23 mouse cellular contexts compared by ENCODE assay signal in the genomic region with DNA sequence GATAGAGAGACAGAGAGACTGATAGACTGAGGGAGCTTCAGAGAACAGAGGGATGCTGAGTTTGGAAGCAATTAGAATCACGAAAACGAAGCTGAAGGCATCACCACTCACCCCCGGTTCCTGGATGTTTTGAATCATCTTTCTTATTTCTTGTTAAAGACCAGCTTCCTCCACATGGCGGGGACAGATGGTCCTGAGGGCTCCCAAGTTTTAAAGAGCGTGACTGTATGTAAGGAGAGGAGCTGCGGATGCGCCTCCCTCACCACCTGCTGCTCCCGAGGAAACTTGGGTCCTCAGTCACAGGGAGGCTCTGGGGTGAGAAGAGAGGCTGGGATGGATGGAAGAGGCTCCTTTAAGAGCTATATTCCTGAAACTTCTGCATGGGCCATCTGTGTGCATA. TPM values are rescaled to one million over a fixed set of nuclear protein-coding genes. Genes with fewer than 3 reads are reported as not detected.
DNase-seq lines count a peak whose midpoint lies in the region; TF ChIP-seq lines count a peak whose summit lies in the region.
"Had no signal": no experiment of that assay in that cellular context is flagged by ENCODE, and none has a peak within 500 bp of the region (broad histone marks: within the 10 kb centered on the region; RNA-seq: fewer than 3 reads in every experiment).

No protein-coding gene starts in this region.

- no peak for TF ChIP-seq POLR2A in cerebellum, adult 2 months (IDR thresholded peaks at IDR 0.05; ENCODE audit: borderline replicate concordance, insufficient read depth, low read length)

- H3K27ac ChIP-seq in left cerebral cortex, adult 2 months = peak overlapping the region; percentile 48
- H3K27ac ChIP-seq in layer of hippocampus, adult 2 months = peak overlapping the region; percentile 85
- no peak overlapping the region for H3K27ac ChIP-seq in cerebellum, adult 2 months (ENCODE audit: insufficient read depth, low read length)
- H3K27ac ChIP-seq: forebrain, embryonic 12.5 days; hindbrain, embryonic 13.5 days; intestine, embryonic 15.5 days; liver, embryonic 15.5 days; midbrain, embryonic 15.5 days had no signal

- no peaks in the 10 kb centered on the region for H3K4me1 ChIP-seq in cerebellum, adult 2 months (ENCODE audit: control insufficient read depth, insufficient read depth, low read length)
- H3K4me1 ChIP-seq: forebrain, embryonic 12.5 days; hindbrain, embryonic 13.5 days; intestine, embryonic 15.5 days; liver, embryonic 15.5 days; megakaryocyte, embryonic 14.5 days; midbrain, embryonic 15.5 days had no signal

- TF ChIP-seq CTCF in left cerebral cortex, adult 2 months (IDR thresholded peaks at IDR 0.05) = no peak
- TF ChIP-seq CTCF in layer of hippocampus, adult 2 months (conservative IDR thresholded peaks at IDR 0.05) = no peak
- no peak for TF ChIP-seq CTCF in cerebellum, adult 2 months (IDR thresholded peaks at IDR 0.05; ENCODE audit: borderline replicate concordance, insufficient read depth, low read depth, low read length)

- intact Hi-C loops in left cerebral cortex, adult 2 months (cut with DNase I) = no loop called here
- intact Hi-C loops in left cerebral cortex, postnatal 4 days (cut with DNase I) = no loop called here
- intact Hi-C loops in left cerebral cortex, postnatal 36 days (cut with DNase I) = no loop called here

- WGBS in cerebellum, adult 2 months = 62% methylated on average over 8 of the region's 8 CpGs

- H3K4me3 ChIP-seq in left cerebral cortex, adult 2 months = no peak overlapping the region
- H3K4me3 ChIP-seq in layer of hippocampus, adult 2 months = no peak overlapping the region
- H3K4me3 ChIP-seq in cerebellum, adult 2 months (replicated peaks; ENCODE audit: insufficient read depth, low read depth, low read length) = no peak overlapping the region
- H3K4me3 ChIP-seq: forebrain, embryonic 12.5 days; hindbrain, embryonic 13.5 days; intestine, embryonic 15.5 days; liver, embryonic 15.5 days; megakaryocyte, embryonic 14.5 days; midbrain, embryonic 15.5 days had no signal

- peak; percentile 58 to 69 for DNase-seq in left cerebral cortex, adult 2 months (ENCODE audit: extremely low spot score in 1 of 2, low spot score in 2 of 2)
- no peak for DNase-seq in left cerebral cortex, postnatal 4 days
- DNase-seq in layer of hippocampus, adult 2 months (ENCODE audit: low spot score in 2 of 2) = peak; percentile 75 to 89
- peak; percentile 77 to 78 for DNase-seq in left cerebral cortex, postnatal 36 days (ENCODE audit: low spot score in 2 of 2)
- DNase-seq in cerebellum, adult 2 months = no peak
- no peak for DNase-seq in lung, postnatal 4 days
- no peak for DNase-seq in cerebellum, adult 9-11 months
- DNase-seq: adrenal gland, postnatal 14 days; cerebellum, postnatal 14 days; gastrocnemius, postnatal 14 days; lung, postnatal 10 days had no signal

- no peaks in the 10 kb centered on the region for H3K27me3 ChIP-seq in cerebellum, adult 2 months (ENCODE audit: control insufficient read depth, insufficient read depth, low read length)
- H3K27me3 ChIP-seq: forebrain, embryonic 12.5 days; hindbrain, embryonic 13.5 days; intestine, embryonic 15.5 days; liver, embryonic 15.5 days; megakaryocyte, embryonic 14.5 days; midbrain, embryonic 15.5 days; Patski had no signal

RNA-seq across cellular contexts. Expression of gene Cacng6, which starts 36.3 kb away (rescaled TPM):
- total RNA-seq in left cerebral cortex, adult 2 months (2021) = 1 to 10 TPM; 1.2 TPM
- 1 to 10 TPM in 1 of 2 experiments, under 1 TPM in 1; 0.91 to 1.2 TPM for total RNA-seq in left cerebral cortex, postnatal 4 days (2021)
- total RNA-seq in layer of hippocampus, adult 2 months (2021) = 1 to 10 TPM; 1.9 to 2.2 TPM
- total RNA-seq in left cerebral cortex, postnatal 36 days (2021) = 1 to 10 TPM; 1.2 to 1.9 TPM
- 0.05 and 0.13 TPM in 2 replicates for polyA plus RNA-seq in cerebellum, adult 2 months (2012; rRNA removed)
- total RNA-seq: adrenal gland, postnatal 14 days had no signal
- polyA plus RNA-seq: activated CD4-positive, CD25-positive, alpha-beta regulatory T cell, adult 4 months; kidney, embryonic 14.5 days; midbrain, embryonic 15.5 days; Patski had no signal

RNA-seq across cellular contexts. Expression of gene Tarm1, which starts 42.2 kb away (rescaled TPM):
- under 1 TPM in 1 of 2 experiments, not detected in 1; 0.28 TPM for total RNA-seq in left cerebral cortex, adult 2 months (2021)
- not detected for total RNA-seq in left cerebral cortex, postnatal 4 days (2021)
- total RNA-seq in layer of hippocampus, adult 2 months (2021) = not detected
- total RNA-seq in left cerebral cortex, postnatal 36 days (2021) = not detected
- 0.49 and 0.84 TPM in 2 replicates for polyA plus RNA-seq in cerebellum, adult 2 months (2012; rRNA removed)
- total RNA-seq: heart, adult 8-10 months had no signal
- polyA plus RNA-seq: C2C12; forebrain, embryonic 12.5 days; heart, postnatal 0 days; hindbrain, embryonic 13.5 days; kidney, embryonic 14.5 days; midbrain, embryonic 15.5 days; Patski had no signal

Comparison
In these comparisons a context has a peak if more than half of its experiments do, and no peak if none do; other contexts are left out.
1. DNase-seq: peak in left cerebral cortex, adult 2 months (2 of 2), layer of hippocampus, adult 2 months (2 of 2) and left cerebral cortex, postnatal 36 days (2 of 2); none in left cerebral cortex, postnatal 4 days (single experiment), cerebellum, adult 2 months (0 of 2), lung, postnatal 4 days (0 of 2) and cerebellum, adult 9-11 months (single experiment).